Mouse (Mus musculus) bone marrow macrophage, adult 2 months (primary cell): ENCODE measurements around the gene Snx9. TPM values are rescaled to one million over a fixed set of nuclear protein-coding genes. Genes with fewer than 3 reads are reported as not detected.

Experiments
- H3K27ac ChIP-seq: 2 replicates; pipeline ENCODE4 v1.5.1; 2012; ENCODE audit warnings: low read depth, low read length; ENCODE audit not compliant: insufficient read depth
- H3K4me1 ChIP-seq: 2 replicates; pipeline ENCODE4 v1.6.1; 2012; ENCODE audit warnings: low read length; ENCODE audit not compliant: control insufficient read depth, insufficient read depth
- H3K4me3 ChIP-seq: 2 replicates; pipeline ENCODE4 v1.5.1; 2012; ENCODE audit warnings: mild to moderate bottlenecking, low read length, moderate library complexity; ENCODE audit not compliant: insufficient read depth
- CTCF ChIP-seq: IDR thresholded peaks from 2 replicates; pipeline ENCODE4 v1.5.1; 2012; ENCODE audit warnings: low read depth, mild to moderate bottlenecking, low read length, moderate library complexity
- POLR2A ChIP-seq: IDR thresholded peaks from 2 replicates; pipeline ENCODE4 v1.6.1; 2012; ENCODE audit warnings: mild to moderate bottlenecking, low read depth, low read length, borderline replicate concordance
- polyA plus RNA-seq: library from polyadenylated mRNA; stranded (reverse); fragments of >200 nt; gene quantifications from 2 replicates; pipeline ENCODE4 v1.2.4, GENCODE M21; 2012; ENCODE audit not compliant: missing spikeins, insufficient read depth, insufficient read length

The Snx9 gene
- polyA plus RNA-seq, 1 experiment = 77.6 TPM

- peaks cover 9% of the 10 kb centered on the region for H3K4me1 ChIP-seq
- H3K4me3 ChIP-seq = no peak overlapping the region
- TF ChIP-seq POLR2A (no peak), CTCF (no peak)
- H3K27ac ChIP-seq = no peak overlapping the region
These were observed 12.8 kb downstream of the Snx9 start for GRCm38 (mm10) chr17:5853936-5854335.

- Histone ChIP-seq H3K4me1 (no peaks in the 10 kb centered on the region), H3K27ac (no peak overlapping the region), H3K4me3 (no peak overlapping the region)
- TF ChIP-seq POLR2A (no peak), CTCF (no peak)
These were observed 14.4 kb downstream of the Snx9 start for GRCm38 (mm10) chr17:5855560-5855959.

GRCm38 (mm10) chr17:5856426-5856825 lies 15.3 kb downstream of the Snx9 start:
- TF ChIP-seq POLR2A (no peak), CTCF (no peak)
- no peak overlapping the region for H3K4me3 ChIP-seq
- no peak overlapping the region for H3K27ac ChIP-seq
- no peaks in the 10 kb centered on the region for H3K4me1 ChIP-seq

GRCm38 (mm10) chr17:5857206-5857605 lies 16.1 kb downstream of the Snx9 start:
- H3K27ac ChIP-seq = no peak overlapping the region
- TF ChIP-seq POLR2A (no peak), CTCF (no peak)
- H3K4me1 ChIP-seq = no peaks in the 10 kb centered on the region
- H3K4me3 ChIP-seq = no peak overlapping the region

GRCm38 (mm10) chr17:5858209-5858608 lies 17.1 kb downstream of the Snx9 start:
- no peak overlapping the region for H3K4me3 ChIP-seq
- TF ChIP-seq POLR2A = no peak
- no peaks in the 10 kb centered on the region for H3K4me1 ChIP-seq
- no peak overlapping the region for H3K27ac ChIP-seq

GRCm38 (mm10) chr17:5862285-5862684 lies 21.2 kb downstream of the Snx9 start:
- Histone ChIP-seq H3K27ac (no peak overlapping the region), H3K4me1 (peaks cover 2% of the 10 kb centered on the region; the same call in 1 of the 2 replicates), H3K4me3 (no peak overlapping the region)
- no peak for TF ChIP-seq POLR2A
- no peak for TF ChIP-seq CTCF

GRCm38 (mm10) chr17:5862869-5863268 lies 21.7 kb downstream of the Snx9 start:
- TF ChIP-seq POLR2A = no peak
- no peak for TF ChIP-seq CTCF
- Histone ChIP-seq H3K4me1 (peaks cover 7% of the 10 kb centered on the region; the same call in 1 of the 2 replicates), H3K27ac (no peak overlapping the region), H3K4me3 (no peak overlapping the region)

- Histone ChIP-seq H3K27ac (no peak overlapping the region), H3K4me1 (peaks cover 15% of the 10 kb centered on the region), H3K4me3 (no peak overlapping the region)
- no peak for TF ChIP-seq POLR2A
- TF ChIP-seq CTCF = no peak
These were observed 22.6 kb downstream of the Snx9 start for GRCm38 (mm10) chr17:5863745-5864144.

GRCm38 (mm10) chr17:5867456-5867855 lies 26.3 kb downstream of the Snx9 start:
- Histone ChIP-seq H3K27ac (no peak overlapping the region), H3K4me1 (peaks cover 17% of the 10 kb centered on the region), H3K4me3 (no peak overlapping the region)
- no peak for TF ChIP-seq POLR2A
- no peak for TF ChIP-seq CTCF

GRCm38 (mm10) chr17:5868319-5869031 lies 27.3 kb downstream of the Snx9 start:
- Histone ChIP-seq H3K27ac (no peak overlapping the region), H3K4me1 (peaks cover 17% of the 10 kb centered on the region), H3K4me3 (no peak overlapping the region)
- TF ChIP-seq CTCF (no peak), POLR2A (no peak)
